Mouse (Mus musculus) lung, embryonic 14.5 days (tissue): ENCODE measurements around the gene Cercam. TPM values are rescaled to one million over a fixed set of nuclear protein-coding genes. Genes with fewer than 3 reads are reported as not detected.

Experiments used
- ATAC-seq: fragments of 200-750 bp; cut with Nextera tagmentation; 2 replicates; pipeline ENCODE4 v1.8.0; 2017; ENCODE audit warnings: mild to moderate bottlenecking, moderate TSS enrichment, moderate library complexity; ENCODE audit not compliant: insufficient read depth
- DNase-seq: peaks from one replicate; pipeline ENCODE4 v3.0.0-alpha.2; 2015
- H3K27ac ChIP-seq: fragments of 300-500 bp; sonication (generic); 2 replicates; pipeline ENCODE4 v1.5.1; 2014; ENCODE audit warnings: low read depth, mild to moderate bottlenecking, moderate library complexity
- H3K27me3 ChIP-seq: fragments of 300-500 bp; sonication (generic); 2 replicates; pipeline ENCODE4 v1.6.1; 2014; ENCODE audit warnings: low read length, control low read depth; ENCODE audit not compliant: insufficient read depth
- H3K36me3 ChIP-seq: fragments of 300-500 bp; sonication (generic); 2 replicates; pipeline ENCODE4 v1.6.1; 2014; ENCODE audit warnings: control low read depth; ENCODE audit not compliant: insufficient read depth
- H3K4me1 ChIP-seq: fragments of 300-500 bp; sonication (generic); 2 replicates; pipeline ENCODE4 v1.6.1; 2014; ENCODE audit warnings: antibody characterized with exemption, control low read depth; ENCODE audit not compliant: insufficient read depth
- H3K4me2 ChIP-seq: fragments of 300-500 bp; sonication (generic); 2 replicates; pipeline ENCODE4 v1.6.1; 2014; ENCODE audit warnings: mild to moderate bottlenecking
- H3K4me3 ChIP-seq: fragments of 300-500 bp; sonication (generic); 2 replicates; pipeline ENCODE4 v1.5.1; 2014; ENCODE audit warnings: low read depth, low read length
- H3K9ac ChIP-seq: fragments of 300-500 bp; sonication (generic); 2 replicates; pipeline ENCODE4 v1.6.1; 2014
- H3K9me3 ChIP-seq: fragments of 300-500 bp; sonication (generic); 2 replicates; pipeline ENCODE4 v1.6.1; 2016; ENCODE audit warnings: low read depth, low read length, control low read depth
- CTCF ChIP-seq: IDR thresholded peaks from 2 replicates; pipeline ENCODE4 v1.5.1; 2016; ENCODE audit warnings: antibody characterized with exemption, low read depth
- WGBS: fragments of 180-500 bp; shearing (Covaris S2); extraction: QIAGEN DNeasy Blood & Tissue Kit; methylation state at CpG from one replicate; pipeline ENCODE4 v1.1.7; 2014; 5-methylcytosine and 5-hydroxymethylcytosine counted together
- polyA plus RNA-seq: library from polyadenylated mRNA; unstranded; fragments of >200 nt; fragmentation: Nextera tagmentation; extraction: Ambion mirVana; gene quantifications from 2 replicates; pipeline ENCODE4 v1.2.1, GENCODE M21; 2014

The Cercam gene
- polyA plus RNA-seq, 1 experiment from 2014 or later = 12.0 TPM

DNA sequence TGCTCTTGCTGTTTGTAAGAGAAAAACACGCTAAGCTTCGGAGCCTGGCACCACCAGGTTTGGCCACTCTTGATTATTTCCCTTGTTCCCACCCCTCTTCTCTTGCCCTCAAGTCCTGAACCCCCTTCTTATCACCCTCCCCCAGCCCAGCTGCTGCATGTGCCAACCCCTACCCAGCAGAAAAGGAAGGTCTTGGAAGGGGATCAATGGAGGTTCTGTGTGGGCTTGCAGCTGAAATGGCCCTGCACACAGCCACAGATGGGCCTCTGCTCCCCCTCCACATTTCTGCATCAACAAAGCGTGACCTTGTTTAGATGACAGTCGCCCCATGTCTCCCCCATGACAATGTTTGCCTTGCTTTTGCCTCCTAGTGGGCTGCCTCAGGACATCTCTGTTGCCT lies 37.9 kb upstream of the Cercam start:
- Histone ChIP-seq H3K9ac (no peak overlapping the region), H3K9me3 (no peaks in the 10 kb centered on the region), H3K36me3 (peaks cover 14% of the 10 kb centered on the region; the same call in 1 of the 2 replicates), H3K4me2 (no peak overlapping the region), H3K27me3 (no peaks in the 10 kb centered on the region), H3K27ac (no peak overlapping the region), H3K4me1 (peaks cover 3% of the 10 kb centered on the region), H3K4me3 (no peak overlapping the region)
- TF ChIP-seq CTCF = no peak
- WGBS = 82% methylated on average over 4 of the region's 4 CpGs
- no peak for DNase-seq
- ATAC-seq = no peak

DNA sequence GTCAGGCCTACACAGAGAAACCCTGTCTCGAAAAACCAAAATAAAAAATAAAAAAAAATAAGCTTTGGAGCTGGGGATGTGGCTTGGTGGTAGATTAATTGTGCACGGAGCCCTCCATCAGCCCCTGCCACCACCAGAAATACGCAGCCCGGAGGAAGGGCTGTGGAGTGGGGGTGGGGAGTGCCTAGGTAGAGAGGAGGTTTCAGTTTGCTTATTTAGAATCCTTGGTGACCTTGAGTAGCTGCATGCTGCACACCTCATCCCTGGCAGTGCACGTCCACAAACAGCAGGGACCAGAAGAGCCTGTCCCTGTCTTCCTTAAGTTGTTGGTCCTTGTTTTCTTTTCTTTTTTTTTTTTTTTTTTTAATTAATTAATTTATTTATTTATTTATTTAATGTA lies 35.2 kb upstream of the Cercam start:
- H3K9ac ChIP-seq = no peak overlapping the region
- no peak for ATAC-seq
- DNase-seq = no peak
- H3K27ac ChIP-seq = no peak overlapping the region
- no peak overlapping the region for H3K4me2 ChIP-seq
- 86% methylated on average over 5 of the region's 5 CpGs for WGBS
- no peak for TF ChIP-seq CTCF
- no peak overlapping the region for H3K4me3 ChIP-seq
- peaks cover 30% of the 10 kb centered on the region; the same call in 1 of the 2 replicates for H3K36me3 ChIP-seq
- no peaks in the 10 kb centered on the region for H3K27me3 ChIP-seq
- no peaks in the 10 kb centered on the region for H3K4me1 ChIP-seq
- no peaks in the 10 kb centered on the region for H3K9me3 ChIP-seq

GRCm38 (mm10) chr2:29835391-29835899 lies 33.5 kb upstream of the Cercam start:
- no peak overlapping the region for H3K9ac ChIP-seq
- no peak overlapping the region for H3K4me3 ChIP-seq
- DNase-seq = no peak
- H3K4me1 ChIP-seq = no peaks in the 10 kb centered on the region
- H3K27ac ChIP-seq = no peak overlapping the region
- H3K4me2 ChIP-seq = no peak overlapping the region
- peaks cover 33% of the 10 kb centered on the region; the same call in 1 of the 2 replicates for H3K36me3 ChIP-seq
- no peaks in the 10 kb centered on the region for H3K9me3 ChIP-seq
- no peaks in the 10 kb centered on the region for H3K27me3 ChIP-seq
- WGBS = 75% methylated on average over 2 of the region's 2 CpGs
- TF ChIP-seq CTCF = no peak
- no peak for ATAC-seq

- H3K9ac ChIP-seq = no peak overlapping the region
- no peak for TF ChIP-seq CTCF
- no peak overlapping the region for H3K27ac ChIP-seq
- no peak overlapping the region for H3K4me2 ChIP-seq
- no peak overlapping the region for H3K4me3 ChIP-seq
- H3K36me3 ChIP-seq = peaks cover 62% of the 10 kb centered on the region
- ATAC-seq = no peak
- 33% methylated on average over 4 of the region's 4 CpGs for WGBS
- no peaks in the 10 kb centered on the region for H3K9me3 ChIP-seq
- no peaks in the 10 kb centered on the region for H3K4me1 ChIP-seq
- H3K27me3 ChIP-seq = peaks cover 16% of the 10 kb centered on the region
- DNase-seq = no peak
Observed at GRCm38 (mm10) chr2:29839460-29839859, 29.5 kb upstream of the Cercam start.

DNA sequence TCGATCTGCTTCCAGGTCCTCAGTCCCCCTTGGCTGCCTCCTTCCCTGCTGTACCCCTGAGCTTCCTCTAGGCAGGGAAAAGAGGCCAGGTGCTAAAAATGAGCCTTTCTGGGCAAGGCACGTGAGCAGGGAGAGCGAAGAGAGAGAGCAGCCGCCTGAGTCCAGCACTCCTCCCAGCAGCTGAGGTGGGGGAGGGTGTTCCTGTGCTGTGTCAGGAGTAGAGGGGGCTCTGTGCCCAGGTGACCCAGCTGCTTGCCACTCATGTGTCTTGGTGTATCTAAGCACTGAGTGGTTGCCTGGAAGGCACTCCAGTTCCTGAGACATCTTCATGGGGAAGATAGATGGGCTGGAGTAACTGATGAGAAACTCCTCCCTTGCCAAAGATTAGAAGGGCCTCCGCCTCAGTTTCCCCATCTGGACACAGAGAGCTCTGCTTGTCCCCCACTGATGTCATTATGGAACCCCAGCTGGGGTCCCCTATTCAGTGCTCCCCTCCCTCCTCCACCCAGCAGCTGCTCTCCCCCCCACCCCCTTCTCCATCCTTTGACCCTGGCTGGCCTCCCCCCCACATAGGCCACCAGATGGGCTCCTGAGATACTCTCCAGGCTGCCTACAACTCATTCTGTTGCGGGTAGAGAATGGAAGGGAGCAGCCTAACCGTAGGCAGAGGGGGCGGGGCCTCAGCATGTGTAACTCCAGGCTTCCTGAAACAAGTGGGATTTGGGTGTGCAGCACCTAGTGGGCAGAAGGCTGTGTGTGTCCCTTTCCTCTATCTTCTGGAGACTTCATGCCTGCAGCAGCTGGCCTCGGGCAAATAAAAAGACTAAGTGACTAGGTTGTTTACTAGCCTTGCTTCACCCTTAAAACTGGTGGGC lies 25.5 kb upstream of the Cercam start:
- Histone ChIP-seq H3K27ac (no peak overlapping the region), H3K9me3 (no peaks in the 10 kb centered on the region), H3K36me3 (peaks cover 47% of the 10 kb centered on the region), H3K9ac (no peak overlapping the region), H3K4me1 (no peaks in the 10 kb centered on the region), H3K4me2 (no peak overlapping the region), H3K4me3 (no peak overlapping the region), H3K27me3 (peaks cover 54% of the 10 kb centered on the region)
- TF ChIP-seq CTCF = no peak
- ATAC-seq (no peak), DNase-seq (no peak)
- WGBS = 76% methylated on average over 9 of the region's 9 CpGs

- Histone ChIP-seq H3K4me2 (no peak overlapping the region), H3K4me3 (no peak overlapping the region), H3K4me1 (no peaks in the 10 kb centered on the region), H3K27me3 (peaks cover 54% of the 10 kb centered on the region), H3K9ac (no peak overlapping the region), H3K36me3 (peaks cover 40% of the 10 kb centered on the region), H3K27ac (no peak overlapping the region), H3K9me3 (no peaks in the 10 kb centered on the region)
- no peak for ATAC-seq
- WGBS = 80% methylated on average over 2 of the region's 2 CpGs
- no peak for DNase-seq
- no peak for TF ChIP-seq CTCF
Observed at GRCm38 (mm10) chr2:29844115-29844514, 24.8 kb upstream of the Cercam start.

GRCm38 (mm10) chr2:29844661-29845060 lies 24.3 kb upstream of the Cercam start:
- 19% methylated on average over 3 of the region's 3 CpGs for WGBS
- H3K27me3 ChIP-seq = peaks cover 54% of the 10 kb centered on the region
- no peak for DNase-seq

More at GRCm38 (mm10) chr2:29844661-29845060, 24.3 kb upstream of the Cercam start:
- H3K4me2 ChIP-seq = no peak overlapping the region
- H3K27ac ChIP-seq = no peak overlapping the region
- no peak overlapping the region for H3K9ac ChIP-seq
- TF ChIP-seq CTCF = no peak
- H3K36me3 ChIP-seq = peaks cover 40% of the 10 kb centered on the region
- no peak overlapping the region for H3K4me3 ChIP-seq
- H3K4me1 ChIP-seq = no peaks in the 10 kb centered on the region
- H3K9me3 ChIP-seq = no peaks in the 10 kb centered on the region
- no peak for ATAC-seq
